Mouse (Mus musculus) heart, embryonic 12.5 days (tissue): Measurements from ENCODE around the gene Epb41. TPM values are rescaled to one million over a fixed set of nuclear protein-coding genes. Genes with fewer than 3 reads are reported as not detected.

Experiments
- ATAC-seq: fragments of 200-750 bp; cut with Nextera tagmentation; 2 replicates; pipeline ENCODE4 v1.8.0; 2017; ENCODE audit warnings: moderate TSS enrichment, moderate library complexity; ENCODE audit not compliant: insufficient number of reproducible peaks, low FRiP score
- H3K27ac ChIP-seq: fragments of 300-500 bp; sonication (generic); 2 replicates; pipeline ENCODE4 v1.5.1; 2016; ENCODE audit warnings: mild to moderate bottlenecking, moderate library complexity; ENCODE audit not compliant: poor library complexity, severe bottlenecking
- H3K27me3 ChIP-seq: fragments of 300-500 bp; sonication (generic); replicated peaks from 2 replicates; pipeline ENCODE4 v1.6.1; 2016; ENCODE audit warnings: mild to moderate bottlenecking, moderate library complexity
- H3K36me3 ChIP-seq: fragments of 300-500 bp; sonication (generic); 2 replicates; pipeline ENCODE4 v1.6.1; 2016; ENCODE audit warnings: mild to moderate bottlenecking, moderate library complexity
- H3K4me1 ChIP-seq: fragments of 300-500 bp; sonication (generic); replicated peaks from 2 replicates; pipeline ENCODE4 v1.6.1; 2016; ENCODE audit warnings: mild to moderate bottlenecking
- H3K4me2 ChIP-seq: fragments of 300-500 bp; sonication (generic); 2 replicates; pipeline ENCODE4 v1.6.1; 2016; ENCODE audit warnings: mild to moderate bottlenecking, moderate library complexity
- H3K4me3 ChIP-seq: fragments of 300-500 bp; sonication (generic); 2 replicates; pipeline ENCODE4 v1.5.1; 2016; ENCODE audit warnings: mild to moderate bottlenecking
- H3K9ac ChIP-seq: fragments of 300-500 bp; sonication (generic); 2 replicates; pipeline ENCODE4 v1.6.1; 2016; ENCODE audit warnings: mild to moderate bottlenecking, moderate library complexity
- H3K9me3 ChIP-seq: fragments of 300-500 bp; sonication (generic); replicated peaks from 2 replicates; pipeline ENCODE4 v1.6.1; 2016; ENCODE audit warnings: mild to moderate bottlenecking, moderate library complexity
- WGBS: fragments of 180-500 bp; shearing (Covaris S2); methylation state at CpG from one replicate; pipeline ENCODE4 v1.1.7; 2016; 5-methylcytosine and 5-hydroxymethylcytosine counted together
- polyA plus RNA-seq: library from polyadenylated mRNA; unstranded; fragments of >200 nt; fragmentation: Nextera tagmentation; extraction: Ambion mirVana; gene quantifications from 2 replicates; pipeline ENCODE4 v1.2.1, GENCODE M21; 2016

Epb41 gene
- polyA plus RNA-seq, 1 experiment from 2014 or later, result 97.6 TPM

- 86% methylated on average over 5 of the region's 5 CpGs for WGBS
- no peak for ATAC-seq
Measured at GRCm38 (mm10) chr4:132093928-132094327, 18.8 kb upstream of the Epb41 start.

GRCm38 (mm10) chr4:132093136-132093535 lies 18.0 kb upstream of the Epb41 start:
- Histone ChIP-seq H3K4me1 (no peaks in the 10 kb centered on the region), H3K27me3 (no peaks in the 10 kb centered on the region), H3K27ac (no peak overlapping the region), H3K36me3 (no peaks in the 10 kb centered on the region), H3K4me2 (no peak overlapping the region), H3K9me3 (no peaks in the 10 kb centered on the region), H3K4me3 (no peak overlapping the region), H3K9ac (no peak overlapping the region)
- 71% methylated on average over 6 of the region's 6 CpGs for WGBS
- ATAC-seq, result no peak

More at GRCm38 (mm10) chr4:132093928-132094327, 18.8 kb upstream of the Epb41 start:
- no peak overlapping the region for H3K4me2 ChIP-seq
- no peaks in the 10 kb centered on the region for H3K36me3 ChIP-seq
- no peaks in the 10 kb centered on the region for H3K9me3 ChIP-seq
- H3K27me3 ChIP-seq, result no peaks in the 10 kb centered on the region
- H3K9ac ChIP-seq, result no peak overlapping the region
- no peak overlapping the region for H3K4me3 ChIP-seq
- H3K27ac ChIP-seq, result no peak overlapping the region
- peaks cover 3% of the 10 kb centered on the region for H3K4me1 ChIP-seq

GRCm38 (mm10) chr4:132088921-132089320 lies 13.8 kb upstream of the Epb41 start:
- no peak overlapping the region for H3K9ac ChIP-seq
- no peaks in the 10 kb centered on the region for H3K36me3 ChIP-seq
- no peak overlapping the region for H3K4me3 ChIP-seq
- no peaks in the 10 kb centered on the region for H3K9me3 ChIP-seq
- H3K27me3 ChIP-seq, result no peaks in the 10 kb centered on the region
- 20% methylated on average over 7 of the region's 7 CpGs for WGBS
- ATAC-seq, result no peak
- peaks cover 4% of the 10 kb centered on the region for H3K4me1 ChIP-seq
- H3K27ac ChIP-seq, result no peak overlapping the region
- no peak overlapping the region for H3K4me2 ChIP-seq

- Histone ChIP-seq H3K27me3 (no peaks in the 10 kb centered on the region), H3K4me2 (no peak overlapping the region), H3K9me3 (no peaks in the 10 kb centered on the region), H3K9ac (no peak overlapping the region), H3K27ac (no peak overlapping the region), H3K36me3 (no peaks in the 10 kb centered on the region), H3K4me1 (peaks cover 7% of the 10 kb centered on the region), H3K4me3 (no peak overlapping the region)
- WGBS, result 81% methylated on average over 7 of the region's 7 CpGs
- ATAC-seq, result no peak
Measured at GRCm38 (mm10) chr4:132085114-132085513, 10.0 kb upstream of the Epb41 start.

- 67% methylated on average over 4 of the region's 4 CpGs for WGBS
- H3K4me1 ChIP-seq, result peaks cover 42% of the 10 kb centered on the region
- no peak for ATAC-seq
- no peak overlapping the region for H3K27ac ChIP-seq
- H3K4me2 ChIP-seq, result no peak overlapping the region
- H3K4me3 ChIP-seq, result no peak overlapping the region
- H3K36me3 ChIP-seq, result no peaks in the 10 kb centered on the region
- H3K27me3 ChIP-seq, result no peaks in the 10 kb centered on the region
- no peak overlapping the region for H3K9ac ChIP-seq
- H3K9me3 ChIP-seq, result no peaks in the 10 kb centered on the region
Measured at GRCm38 (mm10) chr4:132080492-132080983, 5.4 kb upstream of the Epb41 start.

- H3K4me2 ChIP-seq, result peak overlapping the region; percentile 43
- WGBS, result 11% methylated on average over 19 of the region's 19 CpGs
- no peaks in the 10 kb centered on the region for H3K9me3 ChIP-seq
- no peak overlapping the region for H3K4me3 ChIP-seq
- no peak overlapping the region for H3K9ac ChIP-seq
- H3K36me3 ChIP-seq, result no peaks in the 10 kb centered on the region
- H3K27me3 ChIP-seq, result no peaks in the 10 kb centered on the region
- peaks cover 45% of the 10 kb centered on the region for H3K4me1 ChIP-seq
- no peak overlapping the region for H3K27ac ChIP-seq
- ATAC-seq, result no peak
Measured at GRCm38 (mm10) chr4:132079555-132080275, 4.6 kb upstream of the Epb41 start.

GRCm38 (mm10) chr4:132078296-132078714 lies 3.2 kb upstream of the Epb41 start:
- no peak overlapping the region for H3K9ac ChIP-seq
- no peak for ATAC-seq
- H3K4me3 ChIP-seq, result no peak overlapping the region
- H3K9me3 ChIP-seq, result no peaks in the 10 kb centered on the region
- peaks cover 46% of the 10 kb centered on the region for H3K4me1 ChIP-seq
- H3K27me3 ChIP-seq, result no peaks in the 10 kb centered on the region
- no peaks in the 10 kb centered on the region for H3K36me3 ChIP-seq
- H3K27ac ChIP-seq, result peak overlapping the region; percentile 95
- WGBS, result 48% methylated on average over 7 of the region's 7 CpGs
- H3K4me2 ChIP-seq, result 0 out of 2 replicates have a peak overlapping the region, but pooled peaks have one; percentile 7

GRCm38 (mm10) chr4:132077445-132077844 lies 2.3 kb upstream of the Epb41 start:
- ATAC-seq, result peak; percentile 65
- Histone ChIP-seq H3K4me2 (peak overlapping the region; percentile 91), H3K4me1 (peaks cover 54% of the 10 kb centered on the region), H3K9me3 (no peaks in the 10 kb centered on the region), H3K36me3 (no peaks in the 10 kb centered on the region), H3K27ac (peak overlapping the region; percentile 95), H3K4me3 (peak overlapping the region; percentile 29), H3K27me3 (no peaks in the 10 kb centered on the region), H3K9ac (peak overlapping the region; percentile 28; the same call in 1 of the 2 replicates)
- WGBS, result 15% methylated on average over 7 of the region's 7 CpGs

- no peaks in the 10 kb centered on the region for H3K27me3 ChIP-seq
- H3K36me3 ChIP-seq, result no peaks in the 10 kb centered on the region
- H3K9me3 ChIP-seq, result no peaks in the 10 kb centered on the region
- peak overlapping the region; percentile 95 for H3K27ac ChIP-seq
- peak overlapping the region; percentile 29 for H3K4me3 ChIP-seq
- H3K9ac ChIP-seq, result peak overlapping the region; percentile 59; the same call in 1 of the 2 replicates
- H3K4me1 ChIP-seq, result peaks cover 54% of the 10 kb centered on the region
- peak overlapping the region; percentile 91 for H3K4me2 ChIP-seq
- peak; percentile 69 for ATAC-seq
- WGBS, result 10% methylated on average over 20 of the region's 20 CpGs
Measured at GRCm38 (mm10) chr4:132076480-132077405, 1.6 kb upstream of the Epb41 start.

- ATAC-seq, result no peak
- Histone ChIP-seq H3K4me1 (peaks cover 63% of the 10 kb centered on the region), H3K27me3 (no peaks in the 10 kb centered on the region), H3K27ac (peak overlapping the region; percentile 95), H3K4me3 (0 out of 2 replicates have a peak overlapping the region, but pooled peaks have one; percentile 74), H3K9me3 (no peaks in the 10 kb centered on the region), H3K9ac (no peak overlapping the region), H3K4me2 (peak overlapping the region; percentile 91), H3K36me3 (no peaks in the 10 kb centered on the region)
- 31% methylated on average over 1 of the region's 1 CpGs for WGBS
Measured at GRCm38 (mm10) chr4:132075796-132076195, 675 bp upstream of the Epb41 start.
